Mouse (Mus musculus): Measurements from ENCODE around the gene Cnn3. TPM values are rescaled to one million over a fixed set of nuclear protein-coding genes. Genes with fewer than 3 reads are reported as not detected.

The Cnn3 gene
- polyA plus RNA-seq, 1 experiment from 2014 or later = 627 TPM

DNA sequence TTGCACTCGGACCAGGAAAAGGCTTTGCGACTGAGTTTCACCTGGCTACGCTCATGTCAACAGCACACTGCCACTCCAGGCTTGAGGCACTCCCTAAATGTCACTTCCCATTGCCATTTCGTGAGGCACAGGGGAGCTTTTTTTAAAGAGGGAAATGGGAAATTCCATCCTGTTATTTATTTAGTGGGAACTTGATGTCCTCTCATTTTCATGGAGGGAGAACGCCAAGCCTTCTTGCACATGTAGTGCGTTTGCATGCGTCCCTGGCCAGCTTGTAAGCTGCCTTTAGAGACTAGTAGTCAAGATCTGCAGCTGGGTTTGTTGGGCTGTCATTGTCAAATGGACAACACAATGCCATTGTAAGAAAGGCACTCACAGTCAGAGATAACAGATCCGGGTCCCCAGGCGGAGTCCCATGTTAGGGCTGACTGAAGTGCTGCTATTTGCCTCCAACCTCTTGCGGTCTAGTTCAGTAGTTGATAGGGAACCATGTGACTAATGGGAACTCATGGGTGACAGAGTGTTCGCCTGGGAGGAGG is 13.4 kb downstream of the Cnn3 start:
- H3K27me3 ChIP-seq = no peaks in the 10 kb centered on the region
- H3K27ac ChIP-seq = peak overlapping the region; percentile 9; the same call in 1 of the 2 replicates
- WGBS = 52% methylated on average over 11 of the region's 11 CpGs
- ATAC-seq (ENCODE audit: borderline replicate concordance, extremely low read depth, low FRiP score, low TSS enrichment) = no peak
- peaks cover 57% of the 10 kb centered on the region for H3K4me1 ChIP-seq
- no peak overlapping the region for H3K4me3 ChIP-seq
- no peak overlapping the region for H3K4me2 ChIP-seq
- no peaks in the 10 kb centered on the region for H3K9me3 ChIP-seq
- H3K9ac ChIP-seq = no peak overlapping the region
- H3K36me3 ChIP-seq = peaks cover 7% of the 10 kb centered on the region; the same call in 1 of the 2 replicates

DNA sequence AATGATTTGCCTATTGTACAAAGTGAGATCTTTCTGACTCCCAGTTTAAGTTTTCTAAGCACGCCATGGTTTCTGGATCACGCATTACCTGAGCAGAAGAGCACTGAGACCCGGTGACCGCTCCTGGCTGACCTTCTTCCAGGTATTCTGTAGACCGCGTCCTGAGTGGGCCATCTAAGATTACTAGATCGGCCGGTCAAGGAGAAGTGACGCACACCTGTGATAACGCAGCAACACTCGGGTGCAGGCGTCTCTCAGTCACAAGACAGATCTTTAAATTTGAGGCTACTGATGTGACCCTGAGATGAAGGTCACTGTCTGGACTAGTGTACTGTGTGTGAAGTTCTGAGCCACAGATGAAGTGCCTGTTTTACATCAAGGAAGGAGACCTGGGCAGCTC is 15.2 kb downstream of the Cnn3 start:
- 89% methylated on average over 12 of the region's 12 CpGs for WGBS

GRCm38 (mm10) chr3:121442288-121442687 is 16.0 kb downstream of the Cnn3 start:
- Histone ChIP-seq H3K9me3 (no peaks in the 10 kb centered on the region), H3K27ac (no peak overlapping the region), H3K27me3 (no peaks in the 10 kb centered on the region), H3K9ac (no peak overlapping the region), H3K4me2 (no peak overlapping the region), H3K4me1 (peaks cover 43% of the 10 kb centered on the region), H3K36me3 (peaks cover 10% of the 10 kb centered on the region; the same call in 1 of the 2 replicates), H3K4me3 (no peak overlapping the region)
- no peak for ATAC-seq (ENCODE audit: borderline replicate concordance, extremely low read depth, low FRiP score, low TSS enrichment)
- 81% methylated on average over 5 of the region's 5 CpGs for WGBS

More for the DNA sequence above, 15.2 kb downstream of the Cnn3 start:
- no peak overlapping the region for H3K4me3 ChIP-seq
- no peak overlapping the region for H3K27ac ChIP-seq
- peaks cover 49% of the 10 kb centered on the region for H3K4me1 ChIP-seq
- H3K36me3 ChIP-seq = peaks cover 10% of the 10 kb centered on the region; the same call in 1 of the 2 replicates
- H3K9me3 ChIP-seq = no peaks in the 10 kb centered on the region
- ATAC-seq (ENCODE audit: borderline replicate concordance, extremely low read depth, low FRiP score, low TSS enrichment) = no peak
- no peak overlapping the region for H3K9ac ChIP-seq
- no peaks in the 10 kb centered on the region for H3K27me3 ChIP-seq
- no peak overlapping the region for H3K4me2 ChIP-seq

- no peak overlapping the region for H3K4me3 ChIP-seq
- H3K4me1 ChIP-seq = peaks cover 44% of the 10 kb centered on the region
- no peak overlapping the region for H3K27ac ChIP-seq
- H3K9ac ChIP-seq = no peak overlapping the region
- WGBS = 87% methylated on average over 4 of the region's 4 CpGs
- no peak for ATAC-seq (ENCODE audit: borderline replicate concordance, extremely low read depth, low FRiP score, low TSS enrichment)
- peaks cover 10% of the 10 kb centered on the region; the same call in 1 of the 2 replicates for H3K36me3 ChIP-seq
- no peaks in the 10 kb centered on the region for H3K9me3 ChIP-seq
- no peak overlapping the region for H3K4me2 ChIP-seq
- no peaks in the 10 kb centered on the region for H3K27me3 ChIP-seq
Measured at GRCm38 (mm10) chr3:121443861-121444271, 17.6 kb downstream of the Cnn3 start.

DNA sequence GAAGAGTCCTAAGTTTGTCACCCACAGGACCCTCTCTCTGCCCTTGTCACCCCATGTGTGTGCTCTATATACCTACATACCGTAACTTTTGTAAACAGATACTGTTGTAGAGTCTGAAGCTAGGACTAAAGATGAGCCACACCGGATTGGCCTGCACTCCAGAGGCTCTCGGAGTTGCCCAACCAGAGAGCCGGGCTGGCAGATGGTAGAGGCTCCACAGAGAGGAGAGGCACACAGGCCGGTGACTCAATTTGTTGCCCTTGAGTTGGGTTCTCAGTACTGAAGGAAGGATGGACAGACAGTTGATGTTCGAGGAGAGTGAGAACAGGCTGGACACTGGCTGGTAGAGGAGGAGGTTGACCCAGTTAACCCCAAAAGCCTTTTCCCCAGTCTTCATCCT is 18.1 kb downstream of the Cnn3 start:
- WGBS = 92% methylated on average over 6 of the region's 6 CpGs
- no peaks in the 10 kb centered on the region for H3K27me3 ChIP-seq
- no peak overlapping the region for H3K27ac ChIP-seq
- H3K36me3 ChIP-seq = peaks cover 10% of the 10 kb centered on the region; the same call in 1 of the 2 replicates
- H3K4me3 ChIP-seq = no peak overlapping the region
- H3K4me2 ChIP-seq = no peak overlapping the region
- no peaks in the 10 kb centered on the region for H3K9me3 ChIP-seq
- no peak overlapping the region for H3K9ac ChIP-seq
- ATAC-seq (ENCODE audit: borderline replicate concordance, extremely low read depth, low FRiP score, low TSS enrichment) = no peak
- H3K4me1 ChIP-seq = peaks cover 39% of the 10 kb centered on the region

- peaks cover 21% of the 10 kb centered on the region for H3K4me1 ChIP-seq
- no peaks in the 10 kb centered on the region for H3K9me3 ChIP-seq
- peaks cover 24% of the 10 kb centered on the region for H3K36me3 ChIP-seq
- H3K27me3 ChIP-seq = no peaks in the 10 kb centered on the region
- no peak overlapping the region for H3K4me2 ChIP-seq
- 37% methylated on average over 8 of the region's 8 CpGs for WGBS
- no peak overlapping the region for H3K4me3 ChIP-seq
- no peak overlapping the region for H3K9ac ChIP-seq
- H3K27ac ChIP-seq = 0 out of 2 replicates have a peak overlapping the region, but pooled peaks have one; percentile 12
- ATAC-seq (ENCODE audit: borderline replicate concordance, extremely low read depth, low FRiP score, low TSS enrichment) = no peak
Measured at GRCm38 (mm10) chr3:121446454-121446853, 20.2 kb downstream of the Cnn3 start.

DNA sequence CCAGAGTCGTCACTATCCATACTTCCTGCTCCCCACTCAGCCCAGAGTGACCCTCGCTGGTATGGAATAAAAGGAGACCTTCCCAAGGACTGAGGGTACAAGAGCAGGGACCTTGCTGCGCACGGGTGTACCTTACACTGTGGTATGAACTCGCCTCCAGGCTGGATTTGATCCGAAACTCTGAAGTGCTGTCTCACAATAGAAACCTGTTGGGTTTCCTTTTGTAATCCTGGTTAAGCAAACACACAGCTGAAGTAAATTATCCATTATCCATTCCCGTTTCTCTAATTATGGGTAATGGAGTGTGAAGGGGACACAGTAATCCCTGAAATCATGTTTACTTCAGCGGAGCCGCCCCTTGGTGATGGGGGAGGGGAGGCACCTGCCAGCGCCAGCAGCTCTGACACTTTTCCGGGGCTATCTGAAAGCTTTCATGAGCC is 21.8 kb downstream of the Cnn3 start:
- Histone ChIP-seq H3K4me1 (peaks cover 21% of the 10 kb centered on the region), H3K9me3 (no peaks in the 10 kb centered on the region), H3K36me3 (peaks cover 34% of the 10 kb centered on the region), H3K4me3 (no peak overlapping the region), H3K9ac (no peak overlapping the region), H3K27me3 (no peaks in the 10 kb centered on the region), H3K4me2 (no peak overlapping the region), H3K27ac (no peak overlapping the region)
- WGBS = 43% methylated on average over 11 of the region's 11 CpGs
- no peak for ATAC-seq (ENCODE audit: borderline replicate concordance, extremely low read depth, low FRiP score, low TSS enrichment)

- H3K9ac ChIP-seq = no peak overlapping the region
- H3K4me1 ChIP-seq = peaks cover 21% of the 10 kb centered on the region
- WGBS = 78% methylated on average over 8 of the region's 8 CpGs
- H3K27me3 ChIP-seq = no peaks in the 10 kb centered on the region
- H3K36me3 ChIP-seq = peaks cover 34% of the 10 kb centered on the region
- H3K4me3 ChIP-seq = no peak overlapping the region
- no peaks in the 10 kb centered on the region for H3K9me3 ChIP-seq
- H3K4me2 ChIP-seq = no peak overlapping the region
- H3K27ac ChIP-seq = no peak overlapping the region
- ATAC-seq (ENCODE audit: borderline replicate concordance, extremely low read depth, low FRiP score, low TSS enrichment) = no peak
Measured at GRCm38 (mm10) chr3:121448606-121449005, 22.3 kb downstream of the Cnn3 start.

GRCm38 (mm10) chr3:121449527-121449926 is 23.2 kb downstream of the Cnn3 start:
- H3K27me3 ChIP-seq = no peaks in the 10 kb centered on the region
- no peak overlapping the region for H3K9ac ChIP-seq
- H3K36me3 ChIP-seq = peaks cover 35% of the 10 kb centered on the region
- peaks cover 21% of the 10 kb centered on the region for H3K4me1 ChIP-seq
- no peak overlapping the region for H3K4me3 ChIP-seq
- 74% methylated on average over 8 of the region's 8 CpGs for WGBS
- H3K9me3 ChIP-seq = no peaks in the 10 kb centered on the region
- H3K4me2 ChIP-seq = no peak overlapping the region
- H3K27ac ChIP-seq = no peak overlapping the region
- 0 out of 2 replicates have a peak, but pooled peaks have one; percentile 33 for ATAC-seq (ENCODE audit: borderline replicate concordance, extremely low read depth, low FRiP score, low TSS enrichment)

- H3K27ac ChIP-seq = no peak overlapping the region
- no peaks in the 10 kb centered on the region for H3K27me3 ChIP-seq
- WGBS = 59% methylated on average over 10 of the region's 10 CpGs
- no peak for ATAC-seq (ENCODE audit: borderline replicate concordance, extremely low read depth, low FRiP score, low TSS enrichment)
- H3K36me3 ChIP-seq = peaks cover 50% of the 10 kb centered on the region
- no peaks in the 10 kb centered on the region for H3K9me3 ChIP-seq
- H3K4me3 ChIP-seq = no peak overlapping the region
- no peak overlapping the region for H3K9ac ChIP-seq
- H3K4me1 ChIP-seq = peaks cover 21% of the 10 kb centered on the region; the same call in 1 of the 2 replicates
- no peak overlapping the region for H3K4me2 ChIP-seq
Measured at GRCm38 (mm10) chr3:121451404-121451803, 25.1 kb downstream of the Cnn3 start.

DNA sequence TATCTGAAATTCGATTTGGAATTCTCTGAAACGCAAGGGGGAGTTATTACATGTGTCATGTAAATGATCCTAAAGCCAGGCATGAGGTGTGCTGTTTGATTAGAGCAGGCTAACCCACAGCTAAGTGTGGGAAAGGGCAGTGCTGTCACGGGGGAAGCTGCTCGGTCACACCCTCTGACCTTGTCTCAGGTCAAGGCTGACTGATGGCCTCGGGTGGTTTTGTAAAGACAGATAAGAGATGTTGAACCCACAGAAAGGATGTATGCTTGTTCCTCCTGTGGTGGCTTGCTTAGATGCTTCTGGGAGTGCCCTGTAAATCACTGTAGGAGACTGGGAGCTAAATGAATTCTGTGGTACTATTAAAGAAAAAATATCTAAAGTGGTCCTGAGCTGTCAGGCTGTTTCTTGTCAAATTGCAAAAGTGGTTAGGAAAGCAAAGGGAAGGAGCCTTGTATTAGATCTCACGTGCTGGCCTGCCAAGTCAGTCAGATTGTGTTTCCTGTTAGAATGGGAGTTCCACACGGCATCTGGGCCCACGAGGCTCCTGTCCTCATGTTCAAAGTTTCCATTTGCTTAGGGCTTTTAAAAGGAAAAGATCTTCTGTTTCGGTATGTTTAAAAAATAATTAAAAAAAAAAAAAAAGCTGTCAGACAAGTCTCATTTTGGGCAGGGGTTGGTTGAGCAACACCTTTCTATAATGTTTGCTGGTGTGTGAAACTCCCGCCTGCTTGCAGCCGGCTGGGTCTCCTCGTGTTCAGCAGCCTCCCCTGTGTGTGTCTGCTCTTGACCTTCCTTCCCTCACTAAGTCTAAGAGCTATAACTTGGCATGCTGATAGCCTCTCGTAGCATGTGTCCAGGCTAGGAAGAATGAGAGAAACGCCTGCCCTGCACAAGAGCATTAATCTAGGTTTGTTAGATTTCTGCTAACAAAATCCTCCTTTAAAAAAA is 32.5 kb downstream of the Cnn3 start:
- Histone ChIP-seq H3K9ac (no peak overlapping the region), H3K4me1 (0 out of 2 replicates have a peak, but pooled peaks cover 4% of the 10 kb centered on the region), H3K36me3 (peaks cover 63% of the 10 kb centered on the region), H3K9me3 (no peaks in the 10 kb centered on the region), H3K4me3 (no peak overlapping the region), H3K27ac (no peak overlapping the region), H3K4me2 (no peak overlapping the region), H3K27me3 (no peaks in the 10 kb centered on the region)
- 47% methylated on average over 14 of the region's 14 CpGs for WGBS
- 0 out of 2 replicates have a peak, but pooled peaks have one; percentile 33 for ATAC-seq (ENCODE audit: borderline replicate concordance, extremely low read depth, low FRiP score, low TSS enrichment)
